Mouse (Mus musculus) T-helper 2 cell (primary cell): ENCODE measurements around the gene Stk39.

Experiments used
- in situ Hi-C: fragments of 300-600 bp; cut with MboI, MseI; formaldehyde crosslinking; loops from one replicate; pipeline ENCODE4 v1.15.1; 2025; ENCODE audit warnings: high pct_unique_total_duplicates

The Stk39 gene

DNA sequence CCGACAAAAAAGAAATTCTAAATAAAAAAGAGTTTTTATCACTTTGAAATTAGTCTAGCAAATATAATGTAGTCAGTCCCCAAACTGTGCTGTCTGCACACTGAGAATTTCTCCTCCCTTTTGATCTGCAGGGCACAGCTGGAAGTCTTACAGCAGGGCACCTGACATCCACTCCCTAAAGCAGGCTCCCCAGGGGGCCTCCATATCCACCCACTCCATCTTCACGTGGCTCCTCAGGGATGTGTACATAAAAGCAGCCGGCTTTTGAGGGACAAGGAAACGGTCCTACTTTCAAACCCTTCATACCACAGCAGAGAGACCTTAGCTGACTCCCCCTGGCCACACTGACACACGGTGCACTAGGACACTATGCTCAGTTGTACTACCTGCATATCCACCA is 180.2 kb downstream of the Stk39 start:
- in situ Hi-C loops = no loop called here

DNA sequence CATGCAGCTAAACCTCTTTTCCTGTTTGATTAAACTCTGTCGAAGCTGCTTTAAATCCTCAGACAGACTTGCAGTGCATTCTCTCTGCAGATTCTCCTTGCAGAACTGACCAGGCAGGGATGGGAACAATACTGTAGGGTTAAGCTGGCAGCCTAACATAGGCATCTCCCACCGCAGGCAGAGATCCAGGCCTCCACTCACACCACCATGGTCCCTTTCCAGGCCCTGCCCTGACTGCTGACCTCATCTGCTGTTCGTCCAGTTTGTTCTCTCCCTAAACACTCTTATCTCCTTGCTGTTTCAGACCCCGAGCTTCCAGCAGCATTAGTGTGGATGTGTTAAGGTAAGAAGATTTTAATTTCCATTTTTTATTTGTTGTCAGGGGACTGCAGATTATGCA is 182.1 kb downstream of the Stk39 start:
- in situ Hi-C loops = no loop called here

DNA sequence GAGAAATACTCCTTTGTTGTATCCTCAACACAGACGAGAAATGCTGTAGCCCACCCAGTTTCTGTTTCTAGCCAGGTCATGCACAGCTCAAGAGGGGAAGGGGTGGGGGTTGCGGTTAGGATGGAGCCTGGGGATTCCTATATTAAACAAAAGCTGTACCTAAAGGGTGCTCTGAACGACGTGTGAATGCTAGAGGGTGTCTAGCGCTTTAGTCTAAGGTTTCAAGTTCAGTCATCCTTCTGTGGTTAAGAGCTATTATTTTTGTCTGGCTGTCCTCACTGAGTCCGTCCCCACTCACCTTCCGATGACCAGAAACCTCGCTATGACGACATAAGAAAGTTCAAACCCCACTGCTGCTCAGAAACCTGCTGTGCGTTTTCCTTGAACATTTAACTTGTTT is 182.9 kb downstream of the Stk39 start:
- in situ Hi-C loops = no loop called here

DNA sequence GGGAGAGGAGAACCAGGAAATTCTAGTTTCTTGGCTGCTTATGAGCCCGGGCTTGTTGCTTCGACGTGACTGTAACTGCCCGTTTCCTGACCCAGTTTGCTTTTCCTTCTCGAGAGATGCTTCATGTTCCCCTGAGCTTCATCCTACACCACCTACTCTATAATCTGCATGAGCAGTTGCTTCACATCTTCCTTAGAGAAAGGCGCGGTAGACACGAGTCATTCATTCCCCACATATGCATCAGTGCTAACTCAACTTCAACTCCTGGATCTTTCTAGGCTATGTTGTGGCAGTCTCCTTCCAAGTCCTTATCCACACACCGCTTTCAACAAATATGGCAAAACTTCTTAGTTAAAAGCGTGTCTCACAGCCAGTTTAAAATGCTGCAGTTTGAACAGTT is 184.0 kb downstream of the Stk39 start:
- in situ Hi-C loops = no loop called here

DNA sequence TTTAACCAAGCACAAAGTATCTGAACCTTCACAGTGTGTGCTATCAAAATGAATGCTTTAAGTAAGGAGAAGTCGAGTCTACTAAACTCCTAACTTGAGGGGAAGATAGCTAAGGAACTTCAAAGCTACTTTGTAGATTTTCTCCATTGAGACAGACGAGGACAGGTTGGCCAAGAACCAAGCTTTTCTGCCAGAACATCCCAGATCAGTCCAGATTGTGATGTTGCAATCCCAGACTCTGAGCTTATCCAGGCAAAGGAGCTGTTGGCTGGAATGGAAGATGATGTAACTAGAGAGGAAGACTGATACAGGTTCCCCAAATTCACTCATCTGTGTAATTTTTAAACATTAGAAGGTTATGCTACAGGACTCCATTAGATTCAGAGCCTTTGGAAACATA is 187.7 kb downstream of the Stk39 start:
- in situ Hi-C loops = no loop called here

DNA sequence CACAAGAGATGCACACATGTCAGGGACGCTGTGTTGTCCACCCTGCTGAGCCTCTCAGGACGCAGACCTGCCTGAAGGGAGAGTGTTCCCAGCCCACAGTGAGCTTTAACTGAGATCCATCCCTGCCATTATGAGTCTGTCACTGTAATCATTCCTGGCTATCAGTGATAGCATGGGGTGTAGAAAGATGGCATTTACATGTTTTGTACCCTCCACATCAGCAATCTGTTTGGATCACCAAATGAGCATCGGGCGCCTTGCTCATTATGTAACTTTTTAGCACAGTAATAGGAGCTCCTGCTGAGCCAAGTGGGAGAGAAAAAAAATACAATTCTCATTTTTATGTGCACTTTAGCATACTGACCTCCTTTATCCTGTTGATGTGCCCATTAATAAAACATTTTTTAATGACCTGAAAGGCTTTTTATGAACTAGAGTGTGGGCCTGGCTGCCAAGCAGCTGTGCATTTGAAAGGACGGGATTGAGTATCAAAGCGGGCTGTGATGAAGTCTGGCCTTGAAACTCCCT is 189.0 kb downstream of the Stk39 start:
- in situ Hi-C loops = no loop called here

DNA sequence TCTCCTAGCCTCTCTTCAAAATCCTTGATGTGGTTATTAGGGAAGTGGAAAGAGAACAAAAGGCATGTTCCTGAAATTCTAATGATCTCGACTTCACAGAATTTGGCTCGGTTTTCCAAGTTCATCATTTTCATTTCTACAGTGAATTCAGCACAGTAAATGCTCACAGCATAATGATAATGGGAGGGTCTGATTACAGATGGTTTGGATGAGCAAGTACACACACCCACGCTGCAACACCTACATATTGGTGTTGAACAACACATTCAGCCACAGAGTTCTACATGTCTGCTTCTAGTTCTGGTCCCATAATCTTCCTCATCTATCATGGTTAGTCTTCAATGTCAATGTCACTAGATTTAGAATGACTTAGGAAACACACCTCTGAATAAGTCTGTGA is 190.5 kb downstream of the Stk39 start:
- in situ Hi-C loops = no loop called here

DNA sequence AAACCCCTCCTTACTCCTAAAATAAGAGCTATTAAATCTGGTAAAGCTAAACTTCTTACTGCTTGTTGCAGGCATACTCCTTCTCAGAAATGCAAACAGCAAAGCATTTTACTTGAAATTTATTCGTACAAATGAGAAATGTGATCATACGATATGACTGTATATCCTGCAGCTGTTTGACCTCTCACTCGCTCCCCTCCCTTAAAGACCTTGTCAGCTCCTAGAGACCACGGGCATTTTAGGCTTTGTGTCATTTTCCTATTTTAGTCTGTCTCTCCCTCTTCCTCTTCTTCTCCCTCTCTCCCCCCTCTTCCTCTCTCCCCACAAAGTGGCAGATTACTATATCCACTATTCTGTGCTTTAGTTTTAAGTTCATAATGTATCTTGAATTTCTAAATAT is 200.8 kb downstream of the Stk39 start:
- in situ Hi-C loops = no loop called here

DNA sequence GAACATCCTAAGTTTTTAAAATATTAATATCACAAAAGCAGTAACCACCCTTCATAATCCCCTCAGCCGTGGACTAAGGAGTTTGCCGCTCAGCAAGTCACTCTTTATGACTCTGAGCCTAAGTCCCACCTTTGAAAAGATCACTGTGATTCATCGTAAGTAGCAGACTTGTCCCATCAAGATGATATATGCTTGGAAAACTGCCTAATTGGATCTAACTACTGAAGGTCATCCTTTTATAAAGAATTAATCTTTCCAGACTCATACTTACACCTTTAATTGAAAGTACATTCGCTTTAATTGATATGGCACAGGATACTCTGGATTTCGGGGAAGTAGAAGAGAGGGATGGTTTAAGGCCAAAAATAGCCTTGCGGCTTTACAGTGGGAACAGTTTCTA is 201.2 kb downstream of the Stk39 start:
- in situ Hi-C loops = no loop called here

DNA sequence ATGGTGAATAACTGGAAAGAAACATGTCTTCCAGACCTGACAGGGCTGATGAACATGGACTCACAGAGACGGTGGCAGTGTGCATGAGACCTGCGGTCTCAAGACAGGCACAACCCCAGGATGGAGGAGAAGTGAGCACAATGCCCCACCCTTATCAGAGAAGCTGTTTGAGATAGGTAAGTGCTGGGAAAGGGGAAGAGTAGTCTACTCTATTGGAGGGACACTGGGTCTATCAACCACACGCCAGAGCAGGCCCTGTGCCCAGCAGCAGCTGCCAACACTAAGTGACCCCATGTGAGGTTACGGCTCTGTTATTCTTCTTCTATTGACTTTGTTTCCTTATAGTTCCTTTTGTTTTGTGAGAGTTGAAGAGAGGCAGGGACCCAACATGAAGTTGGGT is 202.4 kb downstream of the Stk39 start:
- in situ Hi-C loops = no loop called here

DNA sequence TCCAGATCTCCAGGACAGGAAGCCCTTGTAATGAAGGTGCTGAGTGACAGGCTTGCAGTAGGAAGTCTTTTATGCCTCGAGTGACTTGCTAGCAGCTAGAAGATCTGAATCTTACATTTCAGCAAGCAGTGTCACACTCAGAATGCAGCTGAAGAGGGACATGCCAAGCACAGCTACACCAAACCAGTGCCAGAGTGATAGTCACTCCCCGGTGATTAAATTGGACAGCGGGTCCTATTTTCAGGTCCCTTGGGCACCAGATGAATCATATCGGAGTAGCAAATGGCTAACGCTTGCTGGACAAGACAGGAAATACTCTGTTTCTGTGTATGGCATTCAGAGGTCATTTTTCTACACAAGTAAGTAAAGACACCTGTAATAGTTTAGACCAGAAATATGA is 207.2 kb downstream of the Stk39 start:
- in situ Hi-C loops = no loop called here

DNA sequence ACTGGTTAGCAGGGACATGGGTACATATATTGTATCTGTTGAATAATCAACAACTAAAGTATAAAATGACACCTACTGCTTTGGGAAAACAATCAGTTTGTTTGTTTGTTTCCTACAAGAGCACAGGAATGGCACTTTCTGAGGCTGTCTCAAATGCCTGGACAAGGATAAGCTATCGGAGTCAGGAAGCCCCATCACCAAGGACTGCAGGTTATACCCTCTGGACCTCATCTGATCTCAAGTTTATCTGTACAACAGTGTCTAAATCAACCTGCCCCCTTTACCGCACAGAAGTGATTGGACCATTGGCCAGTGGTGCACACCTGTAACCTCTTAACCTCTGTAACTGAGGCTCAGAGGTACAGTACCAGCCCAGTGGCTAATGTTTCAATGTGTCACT is 211.2 kb downstream of the Stk39 start:
- in situ Hi-C loops = no loop called here

DNA sequence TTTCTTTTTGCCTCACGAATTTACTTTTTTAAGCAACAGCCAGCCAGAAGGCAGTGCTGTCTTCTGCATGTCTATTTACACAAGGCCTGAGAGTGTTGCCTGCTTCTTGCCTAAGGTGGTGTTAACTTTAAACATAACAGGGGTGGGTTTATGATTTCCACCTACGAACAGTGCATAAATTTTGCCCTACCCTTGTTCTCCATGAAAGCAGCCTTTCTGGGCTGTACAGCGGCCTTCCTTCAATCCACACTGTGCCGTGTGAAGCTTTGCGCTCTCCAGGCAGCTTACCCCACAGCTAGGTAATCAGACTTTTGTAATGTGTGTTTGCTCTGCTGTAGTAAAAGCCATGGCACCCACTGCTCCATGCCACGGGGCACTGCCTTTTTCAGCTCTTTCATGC is 214.5 kb downstream of the Stk39 start:
- in situ Hi-C loops = loop anchor here (5.0 kb wide), 1 partner anchor 55 kb away; no protein-coding TSS in a partner anchor

DNA sequence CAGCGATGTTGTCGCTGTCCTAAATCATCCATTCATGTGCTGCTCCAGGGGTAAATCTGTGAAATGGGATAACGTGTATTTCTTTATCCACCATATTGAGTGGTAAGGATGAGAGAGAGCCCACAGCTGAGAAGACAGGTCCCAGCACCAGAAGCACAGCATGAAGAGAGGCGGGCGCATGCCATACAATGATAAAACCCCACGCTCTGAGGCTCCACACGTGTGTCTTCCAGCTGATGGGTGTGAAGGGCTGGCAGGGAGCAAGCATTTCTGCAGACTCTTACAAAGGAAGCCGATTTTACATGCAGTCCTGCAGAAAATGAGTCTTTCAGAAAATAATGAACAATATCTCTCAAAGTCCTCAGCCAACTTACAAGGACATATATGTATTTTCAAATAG is 215.6 kb downstream of the Stk39 start:
- in situ Hi-C loops = loop anchor here (5.0 kb wide), 1 partner anchor 54 kb away; no protein-coding TSS in a partner anchor

DNA sequence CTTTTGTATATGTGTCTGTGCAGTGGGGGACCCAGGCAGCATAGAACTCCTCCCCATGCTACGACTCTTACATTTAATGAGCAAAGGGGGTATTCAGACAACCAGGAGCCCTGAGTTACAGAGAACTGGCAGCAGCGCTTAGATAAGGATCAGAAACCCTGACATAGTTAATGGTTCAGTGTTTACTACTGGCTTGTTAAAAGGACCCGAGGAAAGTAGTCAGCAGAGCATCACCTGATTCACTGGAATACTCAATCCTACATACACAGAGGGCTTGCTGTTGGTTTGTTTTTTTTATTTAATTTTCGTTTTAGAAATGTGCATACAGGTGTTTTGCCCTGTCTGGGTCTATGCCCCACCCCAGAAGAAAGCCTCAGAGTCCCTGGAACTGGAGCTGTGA is 217.3 kb downstream of the Stk39 start:
- in situ Hi-C loops = loop anchor here (5.0 kb wide), 1 partner anchor 52 kb away; no protein-coding TSS in a partner anchor

DNA sequence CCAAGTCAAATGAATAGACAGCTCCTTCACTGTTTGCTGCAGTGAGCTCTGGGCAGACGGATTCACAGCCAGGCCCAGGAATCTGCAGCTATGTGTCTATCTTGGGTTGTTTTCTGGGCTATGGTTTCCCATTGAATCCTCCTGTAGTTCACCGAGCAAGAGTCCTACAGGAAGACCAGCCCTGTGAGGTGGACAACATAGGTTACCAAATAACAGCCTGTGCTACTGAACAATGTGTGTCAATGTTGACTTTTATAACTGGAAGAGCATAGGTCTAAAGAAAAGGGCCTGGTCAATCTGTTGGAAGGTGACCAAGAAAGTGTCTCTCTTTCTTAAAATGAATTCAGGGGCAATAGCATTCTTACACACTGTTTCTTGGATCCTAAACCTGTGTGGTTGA is 218.8 kb downstream of the Stk39 start:
- in situ Hi-C loops = no loop called here

DNA sequence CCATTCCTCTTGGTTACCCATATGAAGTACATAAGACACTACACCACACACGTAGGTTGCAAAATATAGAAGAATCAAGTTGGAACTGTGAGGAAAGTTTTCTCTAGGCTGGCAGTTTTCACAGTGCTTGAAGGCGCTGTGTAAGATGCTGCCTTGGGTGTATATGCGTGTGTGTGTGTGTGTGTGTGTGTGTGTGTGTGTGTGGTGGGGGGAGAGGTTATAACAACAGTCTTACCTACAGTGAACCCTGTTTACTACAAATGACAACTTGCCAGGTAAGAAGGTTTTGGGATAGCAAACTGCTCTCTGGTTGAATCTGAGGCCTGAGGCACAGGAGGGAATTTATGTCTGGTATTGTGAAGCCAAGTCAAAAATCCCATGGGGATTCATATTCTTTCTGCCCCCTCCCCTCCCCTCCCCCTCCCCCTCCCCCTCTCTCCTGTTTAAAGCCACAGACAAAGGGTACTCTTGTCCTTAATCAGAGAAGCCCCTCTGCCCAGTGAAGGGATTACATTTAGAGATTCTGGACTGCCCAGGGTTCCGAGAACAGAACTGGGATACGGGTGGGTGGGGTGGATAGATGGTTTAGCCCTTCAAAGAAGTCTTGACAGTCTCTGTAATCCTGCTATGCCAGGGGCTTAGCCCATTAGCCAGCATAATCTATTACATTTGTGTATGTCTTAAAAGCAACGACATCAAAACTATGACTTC is 219.9 kb downstream of the Stk39 start:
- in situ Hi-C loops = no loop called here

DNA sequence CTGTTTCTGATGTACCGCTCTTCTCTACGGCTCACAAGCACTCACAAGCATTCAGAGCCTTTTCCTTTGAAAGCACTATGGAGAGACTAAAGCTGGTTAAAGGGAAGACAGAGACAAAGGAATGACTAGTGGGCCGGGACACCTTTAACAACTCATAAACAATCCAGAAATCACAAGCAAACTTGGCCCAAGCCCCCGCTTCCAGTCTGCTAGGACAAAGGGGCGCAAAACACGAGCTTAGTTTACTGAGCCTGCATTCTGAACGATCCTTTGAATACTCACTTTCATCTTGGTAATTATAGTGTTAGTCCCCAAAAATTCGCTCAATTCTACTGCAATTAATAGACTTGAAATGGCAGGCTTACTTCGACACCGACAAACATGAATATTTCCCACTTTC is 221.2 kb downstream of the Stk39 start:
- in situ Hi-C loops = no loop called here

DNA sequence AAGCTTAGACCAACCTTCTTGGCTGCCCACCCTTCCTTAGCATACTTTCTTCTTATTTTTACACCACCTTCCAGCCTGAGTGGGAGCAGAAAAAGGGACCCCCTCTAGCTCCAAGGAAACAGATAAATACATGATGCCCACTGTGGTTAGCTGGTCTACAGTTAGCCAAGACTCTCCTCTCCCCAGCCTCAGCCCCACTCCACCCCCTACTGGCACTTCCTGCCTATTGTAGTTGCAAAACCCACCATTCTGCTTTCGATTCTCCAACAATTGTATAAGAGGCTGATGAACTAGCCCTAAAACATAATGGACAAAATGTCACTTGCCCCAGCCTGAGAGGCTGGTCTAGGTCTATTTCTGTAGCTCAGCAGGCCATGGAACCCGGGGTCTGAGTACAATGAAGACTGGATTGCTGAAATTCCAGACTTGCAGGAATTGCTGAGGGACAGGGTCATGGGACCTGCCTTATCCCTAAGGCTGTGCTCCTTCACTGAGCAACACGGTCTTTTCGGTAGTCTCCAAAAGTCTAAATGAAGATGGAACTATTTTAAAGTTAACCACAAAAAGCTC is 222.1 kb downstream of the Stk39 start:
- in situ Hi-C loops = no loop called here

DNA sequence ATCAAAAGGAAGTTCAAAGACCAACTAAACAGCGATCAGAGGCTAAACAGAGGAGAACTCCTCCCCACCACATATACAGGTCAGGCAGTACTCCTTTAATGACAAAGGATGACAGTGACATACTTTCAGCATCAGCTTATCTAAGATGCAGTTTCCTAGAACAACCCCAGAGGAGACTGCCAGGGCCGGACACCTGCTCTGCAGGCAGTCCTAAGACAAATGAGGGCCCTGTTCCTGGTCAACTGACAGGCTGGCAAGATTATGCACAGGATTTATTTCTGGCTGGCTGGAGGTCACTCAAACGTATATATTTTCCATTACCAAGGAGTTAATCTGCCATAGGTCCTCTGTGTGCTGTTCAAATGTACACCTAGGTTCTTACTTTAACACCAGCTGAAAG is 225.8 kb downstream of the Stk39 start:
- in situ Hi-C loops = no loop called here

DNA sequence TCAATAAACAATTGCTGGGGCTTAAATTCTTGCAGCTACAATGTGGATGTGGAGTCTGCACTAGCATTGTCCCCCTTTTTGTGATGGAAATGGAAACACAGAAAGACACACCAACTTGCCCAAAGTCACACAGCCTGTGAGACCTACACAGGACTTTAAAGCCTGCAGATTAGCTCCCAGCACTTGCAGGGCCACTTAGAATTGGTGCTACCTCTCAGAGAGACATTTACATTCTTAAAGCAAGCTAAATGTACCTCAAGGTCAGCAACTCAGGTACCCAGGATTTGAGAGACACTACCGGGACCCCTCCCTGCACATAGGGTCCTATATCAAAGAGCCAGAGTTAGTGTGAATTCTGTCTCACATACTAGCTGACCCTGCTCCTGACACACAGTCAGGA is 227.5 kb downstream of the Stk39 start:
- in situ Hi-C loops = no loop called here

DNA sequence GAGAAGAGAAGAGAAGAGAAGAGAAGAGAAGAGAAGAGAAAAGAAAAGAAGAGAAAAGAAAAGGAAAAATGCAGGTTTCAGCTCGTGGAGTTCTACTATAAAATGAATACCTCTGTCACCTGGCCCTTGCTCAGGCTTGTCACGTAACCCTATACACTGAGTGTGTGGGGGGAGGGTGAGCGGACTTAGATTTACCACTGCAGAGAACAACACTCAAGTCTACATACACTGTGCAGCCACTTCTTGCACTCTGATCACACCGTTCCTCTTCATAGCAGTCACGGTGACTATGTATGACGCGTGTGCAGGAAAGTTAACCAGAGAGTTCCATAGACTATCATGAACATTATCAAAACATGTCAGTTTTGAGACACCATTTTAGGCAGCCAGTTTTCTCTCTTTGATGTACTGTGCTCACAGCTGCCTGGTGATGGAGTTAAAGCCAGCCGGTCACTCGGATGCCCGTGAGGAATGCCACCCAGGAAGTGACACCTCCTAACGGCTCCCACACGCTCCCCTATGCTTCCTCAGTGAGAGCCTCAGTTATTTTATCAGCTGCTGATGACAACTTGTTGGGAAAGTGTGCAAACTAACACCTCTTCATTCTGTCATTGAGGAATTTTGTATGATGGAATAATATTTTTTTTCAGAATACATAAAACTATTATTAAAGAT is 228.1 kb downstream of the Stk39 start:
- in situ Hi-C loops = no loop called here

DNA sequence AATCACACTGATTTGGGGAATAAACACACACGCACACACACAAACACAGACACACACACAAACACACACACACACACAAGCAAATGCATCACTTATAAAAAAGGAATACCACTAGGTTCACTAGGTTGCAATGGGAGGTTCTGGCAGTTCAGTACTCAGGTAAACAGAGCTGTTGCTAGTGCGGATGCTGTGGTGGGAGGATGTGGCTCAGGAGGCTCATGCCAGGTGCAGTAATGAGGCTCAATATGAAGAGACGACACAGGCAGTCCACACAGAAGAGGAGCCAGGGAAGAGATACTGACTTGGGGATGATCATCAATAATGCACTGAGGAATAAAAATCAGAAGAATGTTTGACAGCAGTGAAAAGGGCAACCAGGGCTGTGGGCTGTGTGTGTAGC is 228.8 kb downstream of the Stk39 start:
- in situ Hi-C loops = no loop called here
